Mouse (Mus musculus): Measurements from ENCODE around the gene S1pr4.

DNA sequence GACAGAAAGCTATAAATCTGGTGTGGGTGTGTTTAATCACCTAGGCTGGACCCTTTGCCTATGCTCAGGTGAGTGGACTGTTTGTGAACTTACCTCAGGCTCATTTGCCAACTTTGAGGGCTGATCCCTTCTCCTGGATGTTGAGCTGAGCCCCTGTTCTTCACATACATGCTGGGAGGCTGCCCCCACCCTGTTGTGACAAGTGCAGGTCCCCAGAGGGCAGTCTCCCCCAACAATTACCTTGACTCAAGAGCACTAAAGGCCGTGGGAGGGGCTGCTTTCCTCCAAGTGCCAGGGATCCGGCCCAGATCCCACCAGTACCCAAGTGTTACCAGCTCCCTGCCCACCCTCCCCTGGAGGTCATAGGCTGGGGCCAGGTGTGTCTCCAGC, 14.9 kb downstream of the S1pr4 start:
- TF ChIP-seq E2F4 (IDR thresholded peaks at IDR 0.05; ENCODE audit: insufficient read depth), result no peak
- TF ChIP-seq TCF12 (IDR thresholded peaks at IDR 0.05; ENCODE audit: insufficient read depth, poor library complexity, severe bottlenecking), result no peak
- TF ChIP-seq MYOD1 (IDR thresholded peaks at IDR 0.05; ENCODE audit: control insufficient read depth in 1 of 3, insufficient read length in 2 of 3, low read depth in 2 of 3), result no peak
- no peak for TF ChIP-seq POLR2A (IDR thresholded peaks at IDR 0.05; ENCODE audit: insufficient read length, low read depth)
- no peak for TF ChIP-seq REST (IDR thresholded peaks at IDR 0.05; ENCODE audit: insufficient read depth, insufficient read length)
- TF ChIP-seq USF1 (IDR thresholded peaks at IDR 0.05; ENCODE audit: low read depth), result no peak
- no peak for TF ChIP-seq MAX (IDR thresholded peaks at IDR 0.05; ENCODE audit: low read depth)
- TF ChIP-seq MYOG (IDR thresholded peaks at IDR 0.05; ENCODE audit: control insufficient read depth in 1 of 3, insufficient read depth in 1 of 3, insufficient read length in 2 of 3, low read depth in 2 of 3), result no peak
- TF ChIP-seq POLR2AphosphoS2 (IDR thresholded peaks at IDR 0.05; ENCODE audit: insufficient read length, low read depth), result no peak
- TF ChIP-seq CEBPB (IDR thresholded peaks at IDR 0.05; ENCODE audit: insufficient read depth, poor library complexity, severe bottlenecking), result no peak
- no peak for TF ChIP-seq SRF (IDR thresholded peaks at IDR 0.05; ENCODE audit: control insufficient read depth, insufficient read length, low read depth)
- TF ChIP-seq TCF3 (IDR thresholded peaks at IDR 0.05; ENCODE audit: insufficient read length, low read depth), result no peak

Measured in myocyte (in vitro differentiated cells).